Mouse (Mus musculus) thymus, adult 2 months (tissue): ENCODE results near the gene Fam124a. TPM values are rescaled to one million over a fixed set of nuclear protein-coding genes. Genes with fewer than 3 reads are reported as not detected.

Experiments used
- DNase-seq: peaks from one replicate; pipeline ENCODE4 v3.0.0; 2021
- H3K27ac ChIP-seq: fragments of 200-500 bp; 2 replicates; pipeline ENCODE4 v1.5.1; 2012; ENCODE audit warnings: low read length, control low read depth; ENCODE audit not compliant: control insufficient read depth, insufficient read depth
- H3K27me3 ChIP-seq: fragments of 200-500 bp; 2 replicates; pipeline ENCODE4 v1.6.1; 2012; ENCODE audit warnings: mild to moderate bottlenecking, low read length, moderate library complexity, mixed read lengths; ENCODE audit not compliant: control insufficient read depth, insufficient read depth
- H3K36me3 ChIP-seq: fragments of 200-500 bp; 2 replicates; pipeline ENCODE4 v1.6.1; 2012; ENCODE audit warnings: mild to moderate bottlenecking, low read length, moderate library complexity; ENCODE audit not compliant: control insufficient read depth, insufficient read depth
- H3K4me1 ChIP-seq: fragments of 200-500 bp; replicated peaks from 2 replicates; pipeline ENCODE4 v1.6.1; 2012; ENCODE audit warnings: low read length; ENCODE audit not compliant: control insufficient read depth, insufficient read depth
- H3K4me3 ChIP-seq: fragments of 200-500 bp; 2 replicates; pipeline ENCODE4 v1.5.1; 2012; ENCODE audit warnings: mild to moderate bottlenecking, low read length, control low read depth, moderate library complexity; ENCODE audit not compliant: control insufficient read depth, insufficient read depth
- CTCF ChIP-seq: fragments of 200-500 bp; IDR thresholded peaks from 2 replicates; pipeline ENCODE4 v1.5.1; 2012; ENCODE audit warnings: mild to moderate bottlenecking, control low read depth, low read length, moderate library complexity, borderline replicate concordance; ENCODE audit not compliant: control insufficient read depth, poor library complexity, insufficient read depth; ENCODE audit errors: extremely low read depth
- POLR2A ChIP-seq: fragments of 200-500 bp; IDR thresholded peaks from 2 replicates; pipeline ENCODE4 v1.6.1; 2012; ENCODE audit warnings: mild to moderate bottlenecking, low read length, control low read depth, moderate library complexity; ENCODE audit not compliant: control insufficient read depth, poor library complexity, insufficient read depth; ENCODE audit errors: extremely low read depth
- WGBS: fragments of 180-500 bp; shearing (Covaris S2); methylation state at CpG from one replicate; pipeline ENCODE4 v1.1.7; 2018; 5-methylcytosine and 5-hydroxymethylcytosine counted together
- polyA plus RNA-seq: library from polyadenylated mRNA; depleted of rRNA; stranded (reverse); fragments of >200 nt; gene quantifications from 2 replicates; pipeline ENCODE4 v1.2.3, GENCODE M21; 2012

Fam124a gene
- polyA plus RNA-seq, 1 experiment: 1.3 TPM

DNA sequence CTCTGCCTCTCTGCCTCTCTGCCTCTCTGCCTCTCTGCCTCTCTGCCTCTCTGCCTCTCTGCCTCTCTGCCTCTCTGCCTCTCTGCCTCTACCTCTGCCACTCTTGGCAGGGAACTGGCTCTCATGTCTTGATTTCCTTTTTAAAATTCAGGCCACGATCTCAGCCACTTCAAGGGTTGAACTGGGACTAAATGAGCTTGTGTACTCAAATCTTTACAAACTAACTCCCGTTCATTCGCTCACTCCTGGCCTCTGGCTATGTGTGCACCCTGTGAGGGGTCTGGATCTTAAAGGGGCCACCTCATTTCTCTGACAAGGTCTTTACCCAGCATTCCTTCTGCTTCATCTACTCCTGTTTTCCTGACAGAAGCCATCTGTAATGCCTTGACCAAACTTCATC is 29.8 kb downstream of the Fam124a start:
- TF ChIP-seq CTCF: no peak
- TF ChIP-seq POLR2A: no peak
- Histone ChIP-seq H3K27me3 (no peaks in the 10 kb centered on the region), H3K4me3 (no peak overlapping the region), H3K27ac (no peak overlapping the region), H3K4me1 (no peaks in the 10 kb centered on the region), H3K36me3 (no peaks in the 10 kb centered on the region)
- DNase-seq: no peak
- WGBS: 75% methylated on average over 3 of the region's 3 CpGs

DNA sequence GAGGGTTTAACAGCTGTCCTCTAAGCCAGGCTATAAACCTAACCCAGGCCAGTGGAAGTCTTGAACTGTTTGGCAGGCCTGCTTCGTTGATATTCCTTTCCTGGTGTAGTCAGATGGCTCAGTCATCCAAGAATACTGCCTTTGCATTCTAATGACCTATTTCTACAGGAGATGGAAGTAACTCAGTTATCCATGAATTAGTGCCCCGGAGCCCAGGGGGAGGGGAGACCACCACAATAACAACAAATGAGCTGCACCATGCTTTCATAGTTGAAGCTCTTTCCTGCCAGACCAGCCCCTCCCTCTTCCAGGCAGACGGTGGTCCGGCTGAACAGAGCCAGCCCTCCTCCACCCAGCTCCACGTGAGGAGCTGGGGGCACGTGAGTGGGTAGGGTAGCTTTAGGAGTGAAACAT is 44.6 kb downstream of the Fam124a start:
- Histone ChIP-seq H3K27ac (no peak overlapping the region), H3K4me3 (no peak overlapping the region), H3K4me1 (no peaks in the 10 kb centered on the region), H3K27me3 (no peaks in the 10 kb centered on the region), H3K36me3 (no peaks in the 10 kb centered on the region)
- DNase-seq: no peak
- 90% methylated on average over 6 of the region's 6 CpGs for WGBS
- TF ChIP-seq CTCF (no peak), POLR2A (no peak)

DNA sequence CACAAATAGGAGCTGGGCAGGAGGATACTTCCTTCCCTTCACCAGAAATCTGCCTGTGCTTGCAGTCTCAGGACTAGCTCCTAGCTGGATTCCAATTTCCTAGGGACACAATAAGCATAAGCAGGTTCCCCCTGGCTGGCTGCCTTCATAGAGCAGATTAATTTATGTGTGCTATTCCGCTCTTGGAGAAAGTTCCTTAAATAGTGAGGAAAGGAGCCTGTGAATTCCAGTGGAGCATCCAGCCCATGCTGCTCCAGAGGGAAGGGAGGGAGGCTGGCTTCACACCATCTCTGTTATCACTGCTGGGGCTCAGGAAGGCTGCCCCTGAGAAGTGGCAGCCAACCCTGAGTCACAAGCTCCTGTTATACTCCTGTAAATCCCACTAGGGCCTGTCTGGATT is 46.7 kb downstream of the Fam124a start:
- no peak for DNase-seq
- no peaks in the 10 kb centered on the region for H3K27me3 ChIP-seq
- H3K36me3 ChIP-seq: no peaks in the 10 kb centered on the region
- no peaks in the 10 kb centered on the region for H3K4me1 ChIP-seq
- no peak for TF ChIP-seq CTCF
- TF ChIP-seq POLR2A: no peak
- WGBS: 94% methylated on average over 1 of the region's 1 CpGs
- H3K27ac ChIP-seq: no peak overlapping the region
- no peak overlapping the region for H3K4me3 ChIP-seq

DNA sequence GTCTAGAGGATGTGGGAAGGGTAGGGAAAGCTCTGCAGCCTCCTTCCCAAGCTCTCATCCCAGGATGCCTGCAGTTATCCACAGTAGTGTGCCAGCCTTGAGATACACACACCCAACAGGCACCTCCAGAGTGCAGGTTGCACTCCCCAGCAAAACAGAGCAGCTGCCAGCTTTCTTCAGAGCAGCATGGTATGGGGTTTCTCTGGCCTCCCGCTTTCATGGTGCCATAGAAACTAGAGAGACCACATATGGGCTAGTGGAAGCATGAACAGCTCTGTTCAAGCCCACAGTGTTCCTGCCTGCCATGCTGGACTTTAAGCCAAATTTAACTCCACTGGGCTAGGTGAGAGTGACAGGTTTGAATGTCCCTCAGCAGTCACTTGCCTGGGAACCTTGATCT is 47.3 kb downstream of the Fam124a start:
- WGBS: 91% methylated on average over 1 of the region's 1 CpGs
- Histone ChIP-seq H3K4me3 (no peak overlapping the region), H3K27ac (no peak overlapping the region), H3K27me3 (no peaks in the 10 kb centered on the region), H3K4me1 (no peaks in the 10 kb centered on the region), H3K36me3 (no peaks in the 10 kb centered on the region)
- no peak for DNase-seq
- TF ChIP-seq POLR2A (no peak), CTCF (no peak)

DNA sequence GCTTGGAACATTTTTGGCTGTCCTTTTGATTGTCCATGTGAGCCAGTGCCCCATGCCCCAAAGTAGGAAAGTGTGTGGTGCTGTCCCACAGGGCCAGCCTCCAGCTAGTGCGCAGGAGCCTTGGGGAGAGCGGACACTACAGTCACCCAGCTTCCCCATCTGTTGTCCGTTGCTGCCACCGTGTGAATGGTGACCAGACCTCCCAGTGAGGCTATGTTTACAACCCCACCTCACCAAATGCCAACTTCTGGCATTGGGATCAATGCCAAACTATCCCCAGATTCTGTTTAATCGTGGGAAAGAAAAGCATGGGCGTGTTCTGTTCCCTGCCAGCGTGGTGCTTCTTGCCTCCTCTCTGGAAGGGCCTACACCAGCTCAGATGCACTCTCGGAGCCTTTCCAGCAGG is 52.3 kb downstream of the Fam124a start:
- no peaks in the 10 kb centered on the region for H3K4me1 ChIP-seq
- H3K27me3 ChIP-seq: no peaks in the 10 kb centered on the region
- H3K36me3 ChIP-seq: no peaks in the 10 kb centered on the region
- DNase-seq: no peak
- H3K4me3 ChIP-seq: no peak overlapping the region
- TF ChIP-seq CTCF (no peak), POLR2A (no peak)
- H3K27ac ChIP-seq: no peak overlapping the region
- WGBS: 84% methylated on average over 8 of the region's 8 CpGs

DNA sequence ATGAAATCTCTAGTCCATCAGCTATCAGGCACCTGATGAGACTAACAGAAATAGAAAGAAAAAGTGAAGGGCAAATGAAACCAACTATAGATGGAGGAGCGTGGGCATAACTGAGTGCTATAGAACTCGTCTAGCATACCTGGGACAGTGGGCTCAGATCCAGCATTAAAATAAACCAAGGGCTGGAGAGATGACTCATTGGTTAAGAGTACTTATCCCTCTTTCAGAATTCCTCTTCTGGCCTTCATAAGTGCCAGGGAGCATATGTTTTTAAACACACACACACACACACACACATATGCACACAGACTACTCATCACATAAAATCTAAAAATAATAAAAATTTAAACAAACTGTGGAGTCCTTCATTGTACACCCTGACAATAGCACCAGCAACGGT is 54.4 kb downstream of the Fam124a start:
- Histone ChIP-seq H3K27ac (no peak overlapping the region), H3K4me1 (no peaks in the 10 kb centered on the region), H3K27me3 (no peaks in the 10 kb centered on the region), H3K36me3 (no peaks in the 10 kb centered on the region), H3K4me3 (no peak overlapping the region)
- no peak for DNase-seq
- TF ChIP-seq CTCF (no peak), POLR2A (no peak)
- 88% methylated on average over 3 of the region's 3 CpGs for WGBS

DNA sequence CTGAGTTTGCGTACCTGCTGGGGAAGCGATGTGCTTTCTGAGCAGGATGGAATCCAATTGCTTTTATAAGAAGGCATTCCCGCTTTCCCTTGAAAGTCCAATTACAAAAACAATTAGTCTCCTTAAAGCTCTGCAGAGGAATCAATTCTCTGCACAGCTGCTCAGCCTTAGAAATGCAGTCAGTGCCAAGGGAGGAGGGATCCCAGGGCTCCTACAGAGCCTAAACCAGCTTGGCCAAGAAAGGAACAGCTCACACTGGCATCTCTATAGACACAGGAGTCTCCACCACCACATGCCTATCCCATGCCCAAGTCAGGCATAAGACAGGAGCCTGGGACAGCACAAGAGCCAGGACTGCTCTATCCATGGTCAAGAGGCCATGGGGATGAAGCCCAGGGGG is 66.9 kb downstream of the Fam124a start:
- WGBS: 96% methylated on average over 3 of the region's 3 CpGs

More for the DNA sequence above, 66.9 kb downstream of the Fam124a start:
- H3K36me3 ChIP-seq: no peaks in the 10 kb centered on the region
- no peak for DNase-seq
- no peaks in the 10 kb centered on the region for H3K4me1 ChIP-seq
- no peak for TF ChIP-seq POLR2A
- no peak for TF ChIP-seq CTCF
- no peak overlapping the region for H3K4me3 ChIP-seq
- no peak overlapping the region for H3K27ac ChIP-seq
- no peaks in the 10 kb centered on the region for H3K27me3 ChIP-seq
